Mouse (Mus musculus) limb, embryonic 14.5 days (tissue): Measurements from ENCODE around the gene Col12a1. TPM values are rescaled to one million over a fixed set of nuclear protein-coding genes. Genes with fewer than 3 reads are reported as not detected.

ENCODE experiments used
- ATAC-seq: fragments of 200-750 bp; cut with Nextera tagmentation; 2 replicates; pipeline ENCODE4 v1.8.0; 2017; ENCODE audit warnings: low read depth, moderate number of reproducible peaks, moderate TSS enrichment; ENCODE audit not compliant: low FRiP score
- DNase-seq: peaks from one replicate; pipeline ENCODE4 v3.0.0-alpha.2; 2015; ENCODE audit warnings: low spot score
- H3K27ac ChIP-seq: fragments of 300-500 bp; sonication (generic); replicated peaks from 2 replicates; pipeline ENCODE4 v1.5.1; 2014; ENCODE audit warnings: low read depth, mild to moderate bottlenecking, low read length, moderate library complexity, mixed read lengths
- H3K27me3 ChIP-seq: fragments of 300-500 bp; sonication (generic); 2 replicates; pipeline ENCODE4 v1.6.1; 2014; ENCODE audit warnings: low read length, mixed read lengths; ENCODE audit not compliant: control insufficient read depth, insufficient read depth
- H3K36me3 ChIP-seq: fragments of 300-500 bp; sonication (generic); 2 replicates; pipeline ENCODE4 v1.6.1; 2014; ENCODE audit warnings: mild to moderate bottlenecking, low read length, moderate library complexity, mixed read lengths; ENCODE audit not compliant: control insufficient read depth, insufficient read depth
- H3K4me1 ChIP-seq: fragments of 300-500 bp; sonication (generic); 2 replicates; pipeline ENCODE4 v1.6.1; 2014; ENCODE audit warnings: antibody characterized with exemption, low read length, mixed read lengths; ENCODE audit not compliant: control insufficient read depth, insufficient read depth
- H3K4me2 ChIP-seq: fragments of 300-500 bp; sonication (generic); replicated peaks from 2 replicates; pipeline ENCODE4 v1.6.1; 2014; ENCODE audit warnings: low read depth, mild to moderate bottlenecking, low read length, moderate library complexity; ENCODE audit not compliant: severe bottlenecking
- H3K4me3 ChIP-seq: fragments of 300-500 bp; sonication (generic); replicated peaks from 2 replicates; pipeline ENCODE4 v1.5.1; 2014; ENCODE audit warnings: low read length
- H3K9ac ChIP-seq: fragments of 300-500 bp; sonication (generic); 2 replicates; pipeline ENCODE4 v1.6.1; 2014; ENCODE audit warnings: mild to moderate bottlenecking, low read depth, low read length, moderate library complexity; ENCODE audit not compliant: severe bottlenecking
- H3K9me3 ChIP-seq: fragments of 300-500 bp; sonication (generic); 2 replicates; pipeline ENCODE4 v1.6.1; 2016; ENCODE audit warnings: low read length; ENCODE audit not compliant: control insufficient read depth
- POLR2A ChIP-seq: fragments of 200-500 bp; IDR thresholded peaks from 2 replicates; pipeline ENCODE4 v1.8.0; 2012; ENCODE audit warnings: inconsistent platforms, mild to moderate bottlenecking, moderate library complexity, borderline replicate concordance; ENCODE audit not compliant: insufficient read depth, insufficient read length; ENCODE audit errors: extremely low read depth
- WGBS: fragments of 180-500 bp; shearing (Covaris S2); extraction: QIAGEN DNeasy Blood & Tissue Kit; methylation state at CpG from one replicate; pipeline ENCODE4 v1.1.7; 2014; 5-methylcytosine and 5-hydroxymethylcytosine counted together
- polyA plus RNA-seq, 2 experiments: library from polyadenylated mRNA; depleted of rRNA in 1 of 2; stranded (reverse) in 1 of 2; unstranded in 1 of 2; fragments of >200 nt; fragmentation: Nextera tagmentation in 1 of 2; extraction: Ambion mirVana in 1 of 2; gene quantifications; 2 replicates each; pipeline versions ENCODE4 v1.2.1 to v1.2.3; 2012 to 2014

Col12a1 gene
- polyA plus RNA-seq, 2 experiments, result 270 to 296 TPM

DNA sequence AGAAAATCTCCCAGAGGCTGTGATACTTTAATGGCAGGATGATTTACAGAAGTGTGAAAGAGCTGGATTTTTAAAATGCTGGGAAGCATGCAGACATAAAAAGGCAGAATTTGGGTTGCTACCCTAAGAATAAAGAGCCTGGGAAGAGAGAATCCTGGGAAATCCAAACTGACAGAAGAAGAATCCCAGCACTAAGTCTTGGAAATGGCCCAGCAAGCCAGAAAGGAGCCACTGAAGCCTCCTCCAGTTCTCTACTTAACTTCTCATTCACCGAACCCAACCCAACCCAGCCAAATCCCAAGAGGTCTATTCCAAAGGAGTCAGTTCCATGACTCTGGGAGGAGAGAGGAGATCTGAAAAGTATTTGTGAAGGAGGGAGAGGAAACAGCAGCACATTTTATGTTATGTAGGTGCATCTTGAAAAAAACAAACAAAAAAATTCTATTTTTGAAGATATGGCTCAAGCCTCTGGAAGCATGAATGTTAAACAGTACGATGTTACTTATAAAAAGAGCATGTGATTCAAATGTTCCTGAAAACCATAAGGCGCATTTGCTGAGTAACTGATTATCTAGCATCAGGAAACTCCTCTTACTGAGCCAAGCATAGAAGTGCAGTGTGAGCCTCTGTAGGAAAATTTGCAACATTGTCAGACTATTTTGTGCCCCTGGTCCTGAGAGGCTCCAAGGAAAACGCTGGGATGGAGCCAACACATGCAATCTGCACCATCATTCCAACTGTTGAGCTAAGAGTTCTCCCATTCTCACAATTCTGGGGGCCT lies 132.0 kb downstream of the Col12a1 start:
- TF ChIP-seq POLR2A, result no peak
- WGBS, result 75% methylated on average over 4 of the region's 4 CpGs
- no peaks in the 10 kb centered on the region for H3K4me1 ChIP-seq
- no peak overlapping the region for H3K9ac ChIP-seq
- H3K4me3 ChIP-seq, result no peak overlapping the region
- ATAC-seq, result no peak
- DNase-seq, result no peak
- H3K4me2 ChIP-seq, result no peak overlapping the region
- H3K36me3 ChIP-seq, result no peaks in the 10 kb centered on the region
- no peaks in the 10 kb centered on the region for H3K9me3 ChIP-seq
- no peak overlapping the region for H3K27ac ChIP-seq
- no peaks in the 10 kb centered on the region for H3K27me3 ChIP-seq

DNA sequence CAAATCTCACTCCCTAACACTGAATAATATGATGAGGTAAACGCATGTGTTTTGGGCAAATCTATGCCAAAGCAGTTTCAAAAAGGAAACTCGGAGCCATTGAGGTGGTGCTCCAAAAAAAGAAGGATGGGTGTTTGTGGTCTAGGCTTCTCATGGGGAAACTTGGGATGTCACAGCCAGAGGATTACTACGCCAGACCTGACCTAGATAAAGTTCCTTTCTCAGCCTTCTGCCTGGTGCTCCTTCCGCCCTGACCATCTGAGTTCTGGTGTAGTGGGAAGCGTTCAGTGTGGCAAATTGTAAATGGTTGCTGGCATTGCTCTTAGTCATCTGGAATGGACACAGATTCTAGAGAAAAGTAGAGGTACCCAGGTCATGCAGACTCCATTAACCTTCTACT lies 151.8 kb downstream of the Col12a1 start:
- Histone ChIP-seq H3K27ac (no peak overlapping the region), H3K36me3 (no peaks in the 10 kb centered on the region), H3K27me3 (no peaks in the 10 kb centered on the region), H3K4me2 (no peak overlapping the region), H3K9ac (no peak overlapping the region), H3K4me1 (peaks cover 4% of the 10 kb centered on the region; the same call in 1 of the 2 replicates), H3K4me3 (no peak overlapping the region), H3K9me3 (no peaks in the 10 kb centered on the region)
- ATAC-seq (no peak), DNase-seq (no peak)
- WGBS, result 88% methylated on average over 5 of the region's 5 CpGs
- TF ChIP-seq POLR2A, result no peak

DNA sequence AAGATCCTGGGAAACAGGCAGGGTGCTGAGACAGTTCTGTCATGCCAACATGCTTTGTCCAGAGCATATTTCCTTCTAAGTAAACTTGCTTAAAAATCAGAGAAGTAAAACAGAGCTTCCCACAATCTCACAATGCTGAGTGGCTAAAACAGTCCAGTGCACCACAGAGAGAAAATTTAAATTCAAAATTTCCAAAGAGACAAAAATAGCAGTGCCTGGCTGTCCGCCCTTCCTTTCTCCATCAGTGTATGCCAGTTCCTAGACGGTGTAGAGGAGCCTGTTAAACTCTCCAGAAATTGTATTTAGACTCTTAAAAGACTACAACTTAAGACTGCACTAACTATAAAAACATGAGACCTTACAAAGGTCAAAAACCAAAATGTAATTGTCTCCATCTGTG lies 165.3 kb downstream of the Col12a1 start:
- TF ChIP-seq POLR2A, result no peak
- Histone ChIP-seq H3K27me3 (no peaks in the 10 kb centered on the region), H3K4me3 (no peak overlapping the region), H3K36me3 (no peaks in the 10 kb centered on the region), H3K9ac (no peak overlapping the region), H3K4me2 (no peak overlapping the region), H3K27ac (no peak overlapping the region), H3K4me1 (no peaks in the 10 kb centered on the region), H3K9me3 (no peaks in the 10 kb centered on the region)
- ATAC-seq, result no peak
- WGBS, result 36% methylated on average over 2 of the region's 2 CpGs
- no peak for DNase-seq

Other genes with a start within 250 kb of the Col12a1 start
- 329 and 399 TPM in 2 replicates for gene Cox7a2, start 41.0 kb upstream of the Col12a1 start, polyA plus RNA-seq (2012; rRNA removed)
- 591 and 630 TPM in 2 replicates for gene Cox7a2, start 41.0 kb upstream of the Col12a1 start, polyA plus RNA-seq (2014; fragmentation: Nextera tagmentation; extraction: Ambion mirVana)
- 34.9 and 35.6 TPM in 2 replicates for gene Tmem30a, start 74.7 kb upstream of the Col12a1 start, polyA plus RNA-seq (2012; rRNA removed)
- 52.8 and 53.4 TPM in 2 replicates for gene Tmem30a, start 74.7 kb upstream of the Col12a1 start, polyA plus RNA-seq (2014; fragmentation: Nextera tagmentation; extraction: Ambion mirVana)